17 mouse cellular contexts compared by ENCODE assay signal in the genomic region with DNA sequence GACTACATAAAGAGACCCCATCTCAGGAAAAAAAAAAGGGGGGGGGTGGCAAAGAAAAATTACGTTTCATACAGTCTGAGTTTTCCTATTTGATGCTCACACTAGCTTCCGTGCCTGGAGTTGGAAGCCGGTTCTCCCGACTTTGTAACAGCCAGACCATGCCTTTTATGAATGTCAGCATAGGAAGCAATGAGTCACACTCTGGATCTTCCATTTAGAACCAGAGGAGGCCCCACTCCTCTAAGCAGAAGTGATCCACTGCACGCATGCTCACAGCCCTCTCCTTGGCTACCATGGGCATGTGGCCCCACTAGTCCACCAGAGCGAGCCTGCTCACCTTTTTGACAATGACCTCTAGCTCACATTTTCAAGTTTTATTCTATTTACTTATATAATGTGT. TPM values are rescaled to one million over a fixed set of nuclear protein-coding genes. Genes with fewer than 3 reads are reported as not detected.
"Had no signal": no experiment of that assay in that cellular context is flagged by ENCODE, and none has a peak within 500 bp of the region (broad histone marks: within the 10 kb centered on the region; RNA-seq: fewer than 3 reads in every experiment).

No protein-coding gene starts in this region.

- H3K9ac ChIP-seq: kidney, embryonic 15.5 days; liver, embryonic 13.5 days; midbrain, embryonic 13.5 days had no signal

- H3K27me3 ChIP-seq: liver, embryonic 13.5 days; midbrain, embryonic 13.5 days had no signal

- H3K4me1 ChIP-seq: liver, embryonic 13.5 days; midbrain, embryonic 13.5 days had no signal

- H3K9me3 ChIP-seq: kidney, embryonic 15.5 days; liver, embryonic 13.5 days; midbrain, embryonic 13.5 days had no signal

- H3K27ac ChIP-seq: kidney, embryonic 15.5 days; left cerebral cortex, adult 2 months; liver, embryonic 13.5 days; midbrain, embryonic 13.5 days; stomach, postnatal 0 days had no signal

- H3K4me3 ChIP-seq: kidney, embryonic 15.5 days; left cerebral cortex, adult 2 months; liver, embryonic 13.5 days; midbrain, embryonic 13.5 days had no signal

- DNase-seq: kidney, postnatal 10 days; layer of hippocampus, postnatal 36 days; liver, embryonic 13.5 days; lung, adult 2 months; lung, postnatal 14 days; lung, postnatal 4 days; right cerebral cortex, postnatal 4 days; thymus, postnatal 25 days had no signal

- H3K4me2 ChIP-seq: kidney, embryonic 15.5 days; liver, embryonic 13.5 days; midbrain, embryonic 13.5 days had no signal

- H3K36me3 ChIP-seq: kidney, embryonic 15.5 days; liver, embryonic 13.5 days; midbrain, embryonic 13.5 days had no signal

- ATAC-seq: midbrain, embryonic 13.5 days; midbrain, embryonic 16.5 days had no signal

RNA-seq across cellular contexts. Expression of a gene that starts 21.4 kb away (rescaled TPM):
- total RNA-seq: megakaryocyte, adult 5-6 weeks; monocyte, adult 5-6 weeks had no signal

RNA-seq across cellular contexts. Expression of a gene that starts 35.2 kb away (rescaled TPM):
- polyA plus RNA-seq: kidney, embryonic 15.5 days; limb, embryonic 11.5 days; neural tube, embryonic 14.5 days had no signal

RNA-seq across cellular contexts. Expression of a gene that starts 38.4 kb away (rescaled TPM):
- total RNA-seq: monocyte, adult 5-6 weeks had no signal
